Mouse (Mus musculus) CH12.LX (cell line): ENCODE measurements around the gene Scamp2. TPM values are rescaled to one million over a fixed set of nuclear protein-coding genes. Genes with fewer than 3 reads are reported as not detected.

Source experiments
- DNase-seq: peaks from one replicate; pipeline ENCODE4 v3.0.0-alpha.2; 2013; ENCODE audit errors: extremely low read depth
- H3K27ac ChIP-seq: 2 replicates; pipeline ENCODE4 v1.5.1; 2012; ENCODE audit warnings: low read depth, mild to moderate bottlenecking, control low read depth, moderate library complexity; ENCODE audit not compliant: insufficient read depth
- H3K27me3 ChIP-seq: replicated peaks from 2 replicates; pipeline ENCODE3; 2012; ENCODE audit warnings: inconsistent platforms
- H3K36me3 ChIP-seq, 2 experiments: replicated peaks in 1 of 2; 2 replicates each; pipeline versions ENCODE3 to v1.6.1; 2012; ENCODE audit warnings: inconsistent platforms in 1 of 2, low read length in 1 of 2, mild to moderate bottlenecking in 1 of 2, mixed read lengths in 1 of 2, moderate library complexity in 1 of 2; ENCODE audit not compliant: control insufficient read depth in 1 of 2, insufficient read depth in 1 of 2
- H3K4me1 ChIP-seq, 2 experiments: 2 replicates each; pipeline ENCODE4 v1.6.1; 2012; ENCODE audit warnings: inconsistent platforms in 1 of 2, moderate library complexity in 1 of 2; ENCODE audit not compliant: insufficient read depth in 2 of 2, control insufficient read depth in 1 of 2
- H3K4me2 ChIP-seq: 2 replicates; pipeline ENCODE4 v1.6.1; 2012; ENCODE audit warnings: low read depth, mild to moderate bottlenecking, control low read depth; ENCODE audit not compliant: poor library complexity, insufficient read depth, severe bottlenecking
- H3K4me3 ChIP-seq, 3 experiments: fragments of 150-350 bp in 1 of 3; sonication (generic) in 1 of 3; replicated peaks in 1 of 3; 2 replicates each; pipeline versions ENCODE3 to v1.5.1; 2011 to 2012; ENCODE audit warnings: low read depth in 2 of 3, low read length in 2 of 3, mild to moderate bottlenecking in 2 of 3, moderate library complexity in 2 of 3, control low read depth in 1 of 3, improper control_type of control experiment in 1 of 3, inconsistent platforms in 1 of 3, mixed read lengths in 1 of 3; ENCODE audit not compliant: poor library complexity in 1 of 3
- H3K79me2 ChIP-seq: replicated peaks from 2 replicates; pipeline ENCODE4 v1.6.1; 2012; ENCODE audit warnings: mild to moderate bottlenecking, moderate library complexity; ENCODE audit not compliant: control insufficient read depth, poor library complexity, insufficient read depth, severe bottlenecking; ENCODE audit errors: extremely low read depth
- H3K9ac ChIP-seq: 2 replicates; pipeline ENCODE4 v1.6.1; 2012; ENCODE audit warnings: low read depth, mild to moderate bottlenecking, control low read depth, moderate library complexity; ENCODE audit not compliant: insufficient read depth
- H3K9me3 ChIP-seq: replicated peaks from 2 replicates; pipeline ENCODE3; 2012; ENCODE audit warnings: low read length, inconsistent platforms, mixed read lengths
- CHD2 ChIP-seq: IDR thresholded peaks from 2 replicates; pipeline ENCODE4 v1.6.1; 2011; ENCODE audit warnings: low read length, improper control_type of control experiment
- CTCF ChIP-seq, 2 experiments: IDR thresholded peaks in 1 of 2; conservative IDR thresholded peaks in 1 of 2; 2 replicates each; pipeline ENCODE4 v1.5.1; 2011 to 2012; ENCODE audit warnings: low read depth in 2 of 2, low read length in 2 of 2, improper control_type of control experiment in 1 of 2, inconsistent platforms in 1 of 2, mild to moderate bottlenecking in 1 of 2, moderate library complexity in 1 of 2
- ETS1 ChIP-seq: conservative IDR thresholded peaks from 2 replicates; pipeline ENCODE4 v1.6.1; 2012; ENCODE audit warnings: low read depth, mild to moderate bottlenecking, inconsistent platforms, low read length, improper control_type of control experiment, moderate library complexity
- GABPA ChIP-seq: IDR thresholded peaks from 2 replicates; pipeline ENCODE4 v1.6.1; 2012; ENCODE audit warnings: low read depth, low read length, improper control_type of control experiment, inconsistent platforms; ENCODE audit not compliant: insufficient replicate concordance
- IRF4 ChIP-seq: IDR thresholded peaks from 2 replicates; pipeline ENCODE4 v1.6.1; 2014; ENCODE audit warnings: low read depth, mild to moderate bottlenecking, inconsistent platforms, low read length, improper control_type of control experiment
- MAX ChIP-seq: IDR thresholded peaks from 2 replicates; pipeline ENCODE4 v1.6.1; 2011; ENCODE audit warnings: low read length, improper control_type of control experiment
- MEF2A ChIP-seq: IDR thresholded peaks from 2 replicates; pipeline ENCODE4 v1.6.1; 2014; ENCODE audit warnings: low read depth, mild to moderate bottlenecking, inconsistent platforms, low read length, improper control_type of control experiment, borderline replicate concordance
- MXI1 ChIP-seq: IDR thresholded peaks from 2 replicates; pipeline ENCODE4 v1.6.1; 2011; ENCODE audit warnings: mild to moderate bottlenecking, low read depth, low read length, improper control_type of control experiment
- MYC ChIP-seq: IDR thresholded peaks from 2 replicates; pipeline ENCODE4 v1.6.1; 2011; ENCODE audit warnings: low read depth, mild to moderate bottlenecking, improper control_type of control experiment, low read length
- NELFE ChIP-seq: IDR thresholded peaks from 2 replicates; pipeline ENCODE4 v1.6.1; 2011; ENCODE audit warnings: low read depth, low read length, improper control_type of control experiment
- NRF1 ChIP-seq: IDR thresholded peaks from 2 replicates; pipeline ENCODE4 v1.6.1; 2014; ENCODE audit warnings: low read depth, mild to moderate bottlenecking, inconsistent platforms, low read length, improper control_type of control experiment, moderate library complexity
- POLR2A ChIP-seq: IDR thresholded peaks from 2 replicates; pipeline ENCODE4 v1.6.1; 2011; ENCODE audit warnings: low read depth, mild to moderate bottlenecking, improper control_type of control experiment, low read length
- POLR2AphosphoS2 ChIP-seq: IDR thresholded peaks from 2 replicates; pipeline ENCODE4 v1.6.1; 2011; ENCODE audit warnings: low read depth, low read length, improper control_type of control experiment
- RAD21 ChIP-seq: IDR thresholded peaks from 2 replicates; pipeline ENCODE4 v1.6.1; 2011; ENCODE audit warnings: low read depth, mild to moderate bottlenecking, low read length, improper control_type of control experiment, moderate library complexity
- SIN3A ChIP-seq: IDR thresholded peaks from 2 replicates; pipeline ENCODE4 v1.6.1; 2012; ENCODE audit warnings: low read length, improper control_type of control experiment, inconsistent platforms
- SMC3 ChIP-seq: IDR thresholded peaks from 2 replicates; pipeline ENCODE4 v1.6.1; 2011; ENCODE audit warnings: low read depth, low read length, improper control_type of control experiment
- UBTF ChIP-seq: IDR thresholded peaks from 2 replicates; pipeline ENCODE4 v1.6.1; 2012; ENCODE audit warnings: low read depth, mild to moderate bottlenecking, inconsistent platforms, low read length, improper control_type of control experiment, moderate library complexity
- ZKSCAN1 ChIP-seq: IDR thresholded peaks from 2 replicates; pipeline ENCODE4 v1.6.1; 2012; ENCODE audit warnings: low read depth, inconsistent platforms, low read length, improper control_type of control experiment, borderline replicate concordance
- ZNF384 ChIP-seq: IDR thresholded peaks from 2 replicates; pipeline ENCODE4 v1.6.1; 2012; ENCODE audit warnings: low read depth, low read length, improper control_type of control experiment, inconsistent platforms
- dilution Hi-C: fragments of 300-500 bp; cut with MboI; formaldehyde crosslinking; loops from 2 replicates; pipeline ENCODE4 v1.14.3; 2020; ENCODE audit warnings: low sequenced_read_pairs; ENCODE audit not compliant: extremely low pct_unique_long_range_greater_than_20kb, extremely low pct_ligation_motif_present
- in situ Hi-C: fragments of 300-500 bp; cut with MboI; formaldehyde crosslinking; loops from 3 replicates; pipeline ENCODE4 v1.14.3; 2019; ENCODE audit warnings: low sequenced_read_pairs, low pct_ligation_motif_present, low pct_unique_long_range_greater_than_20kb, mixed read lengths
- polyA plus RNA-seq: library from polyadenylated mRNA; unstranded; fragments of >175 nt; gene quantifications from 2 replicates; pipeline ENCODE4 v1.2.1, GENCODE M21; 2012; ENCODE audit warnings: low read depth; ENCODE audit not compliant: insufficient read length
- total RNA-seq, 2 experiments: library from RNA; depleted of rRNA; stranded (reverse); fragments of 300-350 nt in 1 of 2; fragments of >200 nt in 1 of 2; gene quantifications; 2 replicates each; pipeline ENCODE4 v1.2.3; 2012 to 2014

The Scamp2 gene
- total and polyA plus RNA-seq, 3 experiments: 46.4 to 91.6 (median 52.2) TPM

DNA sequence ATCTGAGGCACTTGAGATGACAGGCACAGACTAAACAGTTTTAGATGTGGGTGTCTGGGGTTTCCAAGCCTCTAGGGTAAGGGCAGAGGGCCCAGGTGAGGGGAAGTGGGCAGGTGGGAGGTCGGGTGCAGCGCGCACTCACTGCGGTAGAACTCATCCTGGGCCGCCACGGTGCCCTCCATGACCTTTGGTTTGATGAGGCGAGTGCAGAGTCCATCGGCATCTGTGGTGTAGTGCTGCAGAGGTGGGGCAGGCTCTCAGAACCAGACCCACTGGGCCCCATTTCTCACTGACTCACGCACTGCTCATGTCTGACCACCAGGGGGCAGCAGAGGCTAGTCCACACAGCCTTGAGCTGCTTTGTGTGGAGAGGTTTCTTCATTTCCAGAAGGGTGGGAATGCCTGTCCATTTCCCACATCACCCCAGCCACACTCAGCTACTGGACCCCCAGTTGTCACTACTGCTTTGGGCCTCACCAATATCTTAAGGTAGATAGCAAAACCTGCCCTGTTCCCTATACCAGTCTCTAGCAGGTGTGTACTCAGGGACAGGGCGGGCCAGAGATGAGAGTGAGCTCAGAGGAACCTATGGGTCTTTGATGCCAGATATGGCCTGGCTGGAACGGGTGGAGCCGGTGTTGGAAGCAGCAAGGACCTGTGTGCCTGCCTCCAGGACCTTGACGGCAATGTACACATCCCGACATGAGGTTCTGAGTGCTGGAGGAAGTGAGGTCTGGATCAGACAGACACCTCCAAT lies 68.6 kb downstream of the Scamp2 start:
- H3K36me3 ChIP-seq: peaks cover 79 to 100% of the 10 kb centered on the region in 2 experiments
- H3K9me3 ChIP-seq: no peaks in the 10 kb centered on the region
- H3K4me1 ChIP-seq: peaks cover 25 to 67% of the 10 kb centered on the region in 2 experiments
- dilution Hi-C loops (no loop called here), in situ Hi-C loops (no loop called here)
- H3K9ac ChIP-seq: no peak overlapping the region
- peak; percentile 70 for DNase-seq
- TF ChIP-seq MAX: no peak
- no peak for TF ChIP-seq ZNF384
- peak; percentile 99 for TF ChIP-seq SMC3
- no peak for TF ChIP-seq NELFE
- TF ChIP-seq CTCF (conservative IDR thresholded peaks at IDR 0.05 in 1 of 2, IDR thresholded peaks at IDR 0.05 in 1 of 2; ENCODE audit: low read depth in 2 of 2, low read length in 2 of 2): peak; percentile 88 to 97
- TF ChIP-seq NRF1: peak; percentile 47; the same call in 1 of the 2 replicates
- TF ChIP-seq IRF4: no peak
- no peak for TF ChIP-seq GABPA
- TF ChIP-seq ZKSCAN1: no peak
- no peak for TF ChIP-seq MXI1
- TF ChIP-seq UBTF: 0 out of 2 replicates have a peak, but pooled peaks have one; percentile 31
- TF ChIP-seq SIN3A: no peak
- TF ChIP-seq POLR2A: no peak
- TF ChIP-seq MYC: no peak
- no peaks in the 10 kb centered on the region for H3K27me3 ChIP-seq
- H3K4me3 ChIP-seq: no peak overlapping the region
- no peak overlapping the region for H3K4me2 ChIP-seq
- no peak overlapping the region for H3K27ac ChIP-seq
- H3K79me2 ChIP-seq: peaks cover 20% of the 10 kb centered on the region

DNA sequence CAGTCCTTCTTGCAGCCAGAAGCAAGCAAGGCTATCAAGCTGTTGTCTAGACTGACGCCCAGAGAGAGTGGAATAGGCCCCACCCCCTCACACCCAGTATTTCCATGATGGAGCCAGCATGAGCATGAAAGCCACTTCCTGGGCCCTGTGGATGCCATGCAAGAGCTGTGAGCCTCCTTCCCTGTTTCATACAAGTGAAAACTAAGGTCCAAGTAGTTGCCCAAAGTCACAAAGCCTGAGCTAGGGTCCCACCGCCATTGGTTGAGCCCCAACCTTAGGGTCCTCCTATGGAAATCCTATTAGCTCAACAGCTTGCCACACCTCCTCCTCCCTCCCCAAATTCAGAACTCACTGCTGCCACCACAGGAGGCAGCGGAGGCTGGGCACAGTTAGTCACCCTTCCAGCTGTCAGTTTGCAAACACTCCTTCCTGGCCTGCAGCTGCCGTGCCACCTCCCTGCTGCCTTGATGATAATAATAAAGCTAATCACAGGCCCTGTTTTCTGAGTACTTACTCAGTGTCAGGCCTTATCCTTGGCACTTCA lies 72.8 kb downstream of the Scamp2 start:
- peak; percentile 65 for DNase-seq
- Histone ChIP-seq H3K27me3 (no peaks in the 10 kb centered on the region), H3K4me2 (no peak overlapping the region), H3K4me1 (peaks cover 46 to 98% of the 10 kb centered on the region in 2 experiments), H3K4me3 (no peak overlapping the region), H3K9me3 (no peaks in the 10 kb centered on the region), H3K36me3 (peaks cover 39 to 79% of the 10 kb centered on the region in 2 experiments), H3K9ac (no peak overlapping the region), H3K79me2 (peaks cover 58% of the 10 kb centered on the region), H3K27ac (no peak overlapping the region)
- in situ Hi-C loops: no loop called here
- TF ChIP-seq RAD21 (peak; percentile 4), CHD2 (no peak), SMC3 (peak; percentile 2; the same call in 1 of the 2 replicates), ETS1 (0 out of 2 replicates have a peak, but pooled peaks have one; percentile 20), POLR2AphosphoS2 (no peak), MEF2A (no peak), CTCF (conservative IDR thresholded peaks at IDR 0.05 in 1 of 2, IDR thresholded peaks at IDR 0.05 in 1 of 2; ENCODE audit: low read depth in 2 of 2, low read length in 2 of 2) (peak in 1 of 2 experiments; percentile 56; a peak in 2 of 4 replicates)
- dilution Hi-C loops: no loop called here
